Mouse (Mus musculus): ENCODE measurements at regions not wholly inside any gene's neighbourhood (a gene's known extent, or its start where the extent isn't known, plus 50 kb on each side); places are given as distances from the start of the nearest gene placed in this dataset.

GRCm38 (mm10) chr5:77570364-77570763 lies 162.5 kb upstream of the Igfbp7 start:
- TF ChIP-seq CTCF (IDR thresholded peaks at IDR 0.05; ENCODE audit: control insufficient read depth, insufficient read depth, insufficient read length) (no peak), USF1 (IDR thresholded peaks at IDR 0.05; ENCODE audit: low read depth) (no peak), MYOG (IDR thresholded peaks at IDR 0.05; ENCODE audit: control insufficient read depth, extremely low read depth, insufficient read length) (no peak), CEBPB (IDR thresholded peaks at IDR 0.05; ENCODE audit: low read depth) (no peak), MYOD1 (IDR thresholded peaks at IDR 0.05; ENCODE audit: control insufficient read depth, insufficient read length, low read depth) (no peak)
